Mouse (Mus musculus) lung, postnatal 0 days (tissue): ENCODE measurements around the gene Rhbdf2.

Source experiments
- CTCF ChIP-seq: IDR thresholded peaks from 2 replicates; pipeline ENCODE4 v1.5.1; 2016; ENCODE audit warnings: antibody characterized with exemption, mild to moderate bottlenecking
- EP300 ChIP-seq: IDR thresholded peaks from 2 replicates; pipeline ENCODE4 v1.6.1; 2016; ENCODE audit warnings: antibody characterized with exemption, mild to moderate bottlenecking, control low read depth

- TF ChIP-seq EP300 (no peak), CTCF (no peak)
These were observed 33.4 kb upstream of the Rhbdf2 start for GRCm38 (mm10) chr11:116660181-116660580.
